Mouse (Mus musculus): ENCODE measurements around the gene Slc38a3. TPM values are rescaled to one million over a fixed set of nuclear protein-coding genes. Genes with fewer than 3 reads are reported as not detected.

The Slc38a3 gene
- polyA plus RNA-seq, 1 experiment from 2014 or later: 15.1 TPM

DNA sequence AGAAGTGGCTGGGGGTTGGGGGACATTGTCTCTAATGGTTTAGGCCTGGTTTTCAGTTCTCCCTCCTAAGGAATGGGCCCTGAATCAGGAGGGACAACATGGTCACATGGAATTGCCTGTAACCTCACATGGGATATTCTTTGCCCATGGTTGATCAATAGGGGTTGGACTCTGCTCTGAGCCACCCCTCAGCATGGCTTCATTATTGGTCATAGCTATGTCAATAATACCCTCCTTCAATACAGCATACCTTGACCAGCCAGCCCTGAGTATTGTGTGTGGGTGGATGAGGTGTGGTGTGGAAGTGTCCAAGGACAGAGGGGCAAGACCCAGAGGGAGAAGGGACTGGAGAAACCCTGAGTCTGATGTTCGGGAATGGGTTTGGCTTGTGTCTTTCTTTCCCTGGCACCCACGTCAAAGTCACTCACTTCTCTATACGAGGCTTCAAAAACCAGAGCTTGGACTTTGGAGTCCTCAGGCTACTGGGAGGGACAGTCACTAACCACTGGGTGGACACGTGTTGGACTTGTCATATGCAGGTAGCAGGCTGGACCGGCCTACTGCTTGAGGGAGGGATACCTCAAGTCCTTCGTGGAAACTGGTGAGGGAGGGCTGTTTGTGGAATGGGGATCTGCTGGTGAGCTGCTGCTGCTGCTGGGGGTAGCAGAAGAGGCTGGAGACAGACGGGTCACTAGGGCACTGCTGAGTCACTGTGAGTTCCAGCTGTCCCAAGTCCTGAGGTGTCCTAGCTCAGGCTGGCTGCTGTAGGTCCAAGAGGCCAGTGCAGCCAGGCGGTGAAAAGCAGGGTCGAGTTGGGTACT lies 5.5 kb upstream of the Slc38a3 start:
- H3K9me3 ChIP-seq (replicated peaks; ENCODE audit: control insufficient read depth, low read length): no peaks in the 10 kb centered on the region
- ATAC-seq (ENCODE audit: insufficient read depth, low FRiP score): no peak; the same call in 1 of the 2 replicates
- no peak overlapping the region for H3K27ac ChIP-seq (ENCODE audit: low read length)
- peaks cover 15% of the 10 kb centered on the region for H3K27me3 ChIP-seq (ENCODE audit: control insufficient read depth, insufficient read depth, low read length)
- H3K9ac ChIP-seq (ENCODE audit: low read length): no peak overlapping the region
- H3K4me1 ChIP-seq (ENCODE audit: control insufficient read depth, insufficient read depth, low read length): 0 out of 2 replicates have a peak, but pooled peaks cover 3% of the 10 kb centered on the region
- H3K36me3 ChIP-seq (ENCODE audit: control insufficient read depth, insufficient read depth, low read length): no peaks in the 10 kb centered on the region
- H3K4me3 ChIP-seq (replicated peaks; ENCODE audit: low read length): no peak overlapping the region
- 66% methylated on average over 9 of the region's 9 CpGs for WGBS
- no peak overlapping the region for H3K4me2 ChIP-seq (ENCODE audit: low read depth, low read length)

DNA sequence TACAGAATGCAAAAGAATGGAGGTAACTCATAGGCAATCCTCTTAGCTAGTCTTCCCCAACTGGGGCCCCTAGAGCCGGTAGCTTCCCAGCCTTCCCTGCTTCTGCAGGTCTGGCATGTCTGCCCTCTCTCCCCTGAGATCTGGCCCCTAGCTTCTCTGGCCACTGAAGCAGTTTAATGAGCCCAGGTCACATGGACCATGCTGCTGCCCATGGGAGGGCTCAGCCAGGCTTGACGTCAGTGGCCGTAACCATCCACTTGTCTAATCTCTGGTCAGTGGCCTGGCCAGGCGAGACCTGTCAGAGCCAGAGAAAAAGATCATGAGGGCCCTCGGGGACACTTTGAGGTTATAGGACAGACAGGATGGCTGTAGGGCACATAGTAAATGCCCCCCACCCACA lies 929 bp upstream of the Slc38a3 start:
- no peak overlapping the region for H3K27ac ChIP-seq (ENCODE audit: low read length)
- no peak overlapping the region for H3K9ac ChIP-seq (ENCODE audit: low read length)
- H3K36me3 ChIP-seq (ENCODE audit: control insufficient read depth, insufficient read depth, low read length): no peaks in the 10 kb centered on the region
- no peak for ATAC-seq (ENCODE audit: insufficient read depth, low FRiP score)
- H3K4me2 ChIP-seq (ENCODE audit: low read depth, low read length): no peak overlapping the region
- no peaks in the 10 kb centered on the region for H3K9me3 ChIP-seq (replicated peaks; ENCODE audit: control insufficient read depth, low read length)
- H3K4me1 ChIP-seq (ENCODE audit: control insufficient read depth, insufficient read depth, low read length): peaks cover 17% of the 10 kb centered on the region
- no peak overlapping the region for H3K4me3 ChIP-seq (replicated peaks; ENCODE audit: low read length)
- whole genome bisulfite sequencing: 70% methylated on average over 5 of the region's 5 CpGs
- H3K27me3 ChIP-seq (ENCODE audit: control insufficient read depth, insufficient read depth, low read length): peaks cover 5% of the 10 kb centered on the region

DNA sequence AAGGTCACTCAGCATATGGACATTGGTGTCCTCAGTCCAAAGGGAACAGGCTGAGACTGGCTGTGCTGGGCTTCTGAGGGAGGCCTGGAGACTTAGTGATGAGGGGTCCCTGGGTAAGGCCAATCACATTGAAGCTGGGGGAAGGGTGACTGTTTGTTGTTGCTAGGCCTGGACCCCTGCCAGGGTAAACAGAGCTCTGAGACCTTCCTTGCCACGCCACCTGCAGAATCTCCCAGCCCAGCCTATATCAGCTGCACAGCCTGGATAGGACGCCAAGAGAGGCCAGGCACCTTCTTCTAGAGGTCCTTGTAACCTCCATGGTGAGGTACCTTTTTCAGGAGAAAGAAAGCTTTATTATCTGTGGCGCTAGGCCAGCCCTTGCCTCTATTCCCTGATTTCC lies 414 bp downstream of the Slc38a3 start:
- no peaks in the 10 kb centered on the region for H3K9me3 ChIP-seq (replicated peaks; ENCODE audit: control insufficient read depth, low read length)
- no peaks in the 10 kb centered on the region for H3K36me3 ChIP-seq (ENCODE audit: control insufficient read depth, insufficient read depth, low read length)
- peaks cover 17% of the 10 kb centered on the region for H3K4me1 ChIP-seq (ENCODE audit: control insufficient read depth, insufficient read depth, low read length)
- 0 out of 2 replicates have a peak overlapping the region, but pooled peaks have one; percentile 26 for H3K27ac ChIP-seq (ENCODE audit: low read length)
- ATAC-seq (ENCODE audit: insufficient read depth, low FRiP score): peak; percentile 28; the same call in 1 of the 2 replicates
- no peak overlapping the region for H3K9ac ChIP-seq (ENCODE audit: low read length)
- H3K4me3 ChIP-seq (replicated peaks; ENCODE audit: low read length): no peak overlapping the region
- H3K27me3 ChIP-seq (ENCODE audit: control insufficient read depth, insufficient read depth, low read length): peaks cover 10% of the 10 kb centered on the region
- no peak overlapping the region for H3K4me2 ChIP-seq (ENCODE audit: low read depth, low read length)
- WGBS: 52% methylated on average over 3 of the region's 3 CpGs

DNA sequence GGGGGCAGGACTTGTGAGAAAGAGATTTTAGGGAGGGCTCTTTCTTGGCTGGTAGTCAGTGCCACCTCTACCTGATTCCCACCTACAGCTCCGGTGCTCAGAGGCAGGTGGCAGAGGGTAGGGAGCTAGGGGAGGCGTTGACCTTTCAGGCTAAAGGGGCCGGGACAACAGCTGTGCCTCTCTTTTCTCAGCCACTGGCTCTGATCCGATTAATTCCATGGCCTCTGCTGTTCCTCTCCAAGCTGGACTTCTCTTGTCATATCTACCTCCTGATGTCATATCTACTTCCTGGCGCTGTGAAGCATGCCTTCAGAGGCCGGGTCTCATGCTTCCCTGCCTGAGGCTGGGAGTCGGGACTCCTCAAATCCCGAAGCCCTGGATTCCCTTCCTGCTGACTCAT lies 1.3 kb downstream of the Slc38a3 start:
- Histone ChIP-seq H3K4me1 (ENCODE audit: control insufficient read depth, insufficient read depth, low read length) (peaks cover 17% of the 10 kb centered on the region), H3K9ac (ENCODE audit: low read length) (0 out of 2 replicates have a peak overlapping the region, but pooled peaks have one; percentile 73), H3K27me3 (ENCODE audit: control insufficient read depth, insufficient read depth, low read length) (peaks cover 10% of the 10 kb centered on the region), H3K27ac (ENCODE audit: low read length) (peak overlapping the region; percentile 26; the same call in 1 of the 2 replicates), H3K9me3 (replicated peaks; ENCODE audit: control insufficient read depth, low read length) (no peaks in the 10 kb centered on the region), H3K4me2 (ENCODE audit: low read depth, low read length) (no peak overlapping the region; the same call in 1 of the 2 replicates), H3K4me3 (replicated peaks; ENCODE audit: low read length) (no peak overlapping the region), H3K36me3 (ENCODE audit: control insufficient read depth, insufficient read depth, low read length) (no peaks in the 10 kb centered on the region)
- no peak for ATAC-seq (ENCODE audit: insufficient read depth, low FRiP score)
- WGBS: 48% methylated on average over 8 of the region's 8 CpGs

DNA sequence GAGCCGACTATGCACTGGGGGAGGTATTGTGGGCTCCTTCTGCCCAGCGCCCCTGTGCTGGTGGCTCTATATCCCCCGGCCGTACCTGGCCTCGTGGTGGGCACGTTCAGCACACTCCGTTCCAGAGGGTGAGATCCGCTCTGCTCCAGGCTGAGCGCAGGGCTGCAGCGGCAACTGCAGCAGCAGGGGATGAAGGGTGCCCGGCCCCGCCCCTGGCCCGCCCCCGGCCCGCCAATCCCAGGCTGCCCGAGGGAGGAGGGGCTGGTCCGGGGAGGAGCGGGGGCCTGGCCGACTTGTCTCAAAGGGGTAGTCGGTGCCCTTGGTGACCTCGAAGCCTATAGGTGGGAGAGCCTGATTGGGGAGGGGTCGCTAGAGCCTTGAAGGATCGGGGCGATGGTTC lies 2.1 kb downstream of the Slc38a3 start:
- no peak overlapping the region for H3K27ac ChIP-seq (ENCODE audit: low read length)

DNA sequence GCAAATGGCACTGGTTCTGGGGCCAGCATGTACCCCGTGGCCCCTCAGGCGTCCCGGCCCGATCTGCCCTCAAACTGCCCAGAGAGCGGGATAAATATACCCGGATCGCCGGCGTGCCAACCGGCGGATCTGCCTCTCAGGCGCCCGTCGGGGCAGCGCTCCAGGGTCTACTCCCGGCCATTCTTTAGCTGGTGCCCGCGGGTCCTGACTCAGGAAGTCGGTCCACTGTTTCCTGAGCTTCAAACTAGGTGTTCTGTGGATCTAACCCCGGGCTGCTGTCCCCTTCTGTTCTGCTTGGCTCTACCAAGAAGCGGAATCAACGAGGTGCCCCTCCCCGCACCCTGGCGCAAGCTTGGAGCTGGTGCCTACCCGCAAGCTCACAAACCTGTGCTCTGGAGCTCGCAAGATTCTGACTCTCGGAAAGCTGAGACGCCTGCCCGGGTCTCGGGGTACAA lies 2.6 kb downstream of the Slc38a3 start:
- ATAC-seq (ENCODE audit: insufficient read depth, low FRiP score): no peak; the same call in 1 of the 2 replicates
- Histone ChIP-seq H3K4me2 (ENCODE audit: low read depth, low read length) (peak overlapping the region; percentile 96), H3K4me3 (replicated peaks; ENCODE audit: low read length) (peak overlapping the region; percentile 51), H3K36me3 (ENCODE audit: control insufficient read depth, insufficient read depth, low read length) (no peaks in the 10 kb centered on the region), H3K27me3 (ENCODE audit: control insufficient read depth, insufficient read depth, low read length) (peaks cover 10% of the 10 kb centered on the region), H3K9me3 (replicated peaks; ENCODE audit: control insufficient read depth, low read length) (no peaks in the 10 kb centered on the region), H3K4me1 (ENCODE audit: control insufficient read depth, insufficient read depth, low read length) (peaks cover 17% of the 10 kb centered on the region), H3K27ac (ENCODE audit: low read length) (no peak overlapping the region), H3K9ac (ENCODE audit: low read length) (peak overlapping the region; percentile 73)
- WGBS: 2% methylated on average over 30 of the region's 30 CpGs

More for the DNA sequence above, 2.1 kb downstream of the Slc38a3 start:
- Histone ChIP-seq H3K4me3 (replicated peaks; ENCODE audit: low read length) (peak overlapping the region; percentile 51), H3K4me2 (ENCODE audit: low read depth, low read length) (peak overlapping the region; percentile 96), H3K9me3 (replicated peaks; ENCODE audit: control insufficient read depth, low read length) (no peaks in the 10 kb centered on the region), H3K4me1 (ENCODE audit: control insufficient read depth, insufficient read depth, low read length) (peaks cover 17% of the 10 kb centered on the region), H3K27me3 (ENCODE audit: control insufficient read depth, insufficient read depth, low read length) (peaks cover 10% of the 10 kb centered on the region), H3K36me3 (ENCODE audit: control insufficient read depth, insufficient read depth, low read length) (no peaks in the 10 kb centered on the region), H3K9ac (ENCODE audit: low read length) (peak overlapping the region; percentile 73)
- WGBS: under 1% methylated on average over 24 of the region's 24 CpGs
- peak; percentile 85 for ATAC-seq (ENCODE audit: insufficient read depth, low FRiP score)

DNA sequence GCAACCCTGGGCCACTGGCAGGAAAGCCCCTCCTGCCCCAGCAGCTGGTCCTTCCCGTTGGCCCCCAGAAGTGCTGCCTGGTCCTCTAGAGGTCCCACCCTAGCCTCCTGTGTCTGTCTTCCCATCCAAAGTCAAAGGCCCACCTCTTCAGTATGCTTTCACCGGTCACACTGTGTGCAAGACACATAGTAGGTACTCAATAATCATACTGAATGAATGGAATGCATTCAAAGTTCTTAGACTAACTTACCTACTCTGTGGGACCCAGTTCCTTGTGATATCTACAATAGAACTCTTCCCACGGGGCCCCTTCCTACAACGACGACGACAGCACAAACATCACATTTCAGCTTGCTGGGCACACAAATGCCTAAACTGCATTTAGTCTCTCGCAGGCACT lies 4.0 kb downstream of the Slc38a3 start:
- H3K36me3 ChIP-seq (ENCODE audit: control insufficient read depth, insufficient read depth, low read length): no peaks in the 10 kb centered on the region
- WGBS: 70% methylated on average over 7 of the region's 7 CpGs
- H3K9ac ChIP-seq (ENCODE audit: low read length): no peak overlapping the region

DNA sequence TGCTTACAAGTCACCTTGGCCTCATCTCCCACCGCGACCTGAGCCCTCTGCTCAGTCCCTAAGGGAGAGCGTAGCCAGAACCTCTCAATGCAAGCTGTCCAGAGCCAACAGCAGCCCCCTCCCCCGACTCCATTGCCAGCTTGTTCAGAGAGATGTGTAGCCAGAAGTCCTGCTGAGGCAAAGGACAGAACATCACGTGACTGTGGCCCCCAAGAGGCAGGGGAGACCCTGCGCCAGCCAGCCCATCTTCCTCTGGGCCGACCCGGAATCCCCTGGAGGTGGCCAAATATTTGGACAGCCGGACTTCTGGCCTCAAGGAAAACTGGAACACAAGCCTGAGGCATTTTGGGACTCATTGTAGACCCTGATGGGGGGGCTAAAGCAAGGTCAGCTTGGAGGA lies 5.8 kb downstream of the Slc38a3 start:
- peaks cover 10% of the 10 kb centered on the region for H3K27me3 ChIP-seq (ENCODE audit: control insufficient read depth, insufficient read depth, low read length)
- no peaks in the 10 kb centered on the region for H3K9me3 ChIP-seq (replicated peaks; ENCODE audit: control insufficient read depth, low read length)
- H3K4me2 ChIP-seq (ENCODE audit: low read depth, low read length): no peak overlapping the region
- no peak for ATAC-seq (ENCODE audit: insufficient read depth, low FRiP score)
- H3K36me3 ChIP-seq (ENCODE audit: control insufficient read depth, insufficient read depth, low read length): no peaks in the 10 kb centered on the region
- WGBS: 61% methylated on average over 9 of the region's 9 CpGs
- no peak overlapping the region for H3K4me3 ChIP-seq (replicated peaks; ENCODE audit: low read length)
- H3K27ac ChIP-seq (ENCODE audit: low read length): no peak overlapping the region
- no peak overlapping the region; the same call in 1 of the 2 replicates for H3K9ac ChIP-seq (ENCODE audit: low read length)
- H3K4me1 ChIP-seq (ENCODE audit: control insufficient read depth, insufficient read depth, low read length): peaks cover 17% of the 10 kb centered on the region

More for the DNA sequence above, 4.0 kb downstream of the Slc38a3 start:
- Histone ChIP-seq H3K4me3 (replicated peaks; ENCODE audit: low read length) (no peak overlapping the region), H3K4me2 (ENCODE audit: low read depth, low read length) (no peak overlapping the region), H3K27me3 (ENCODE audit: control insufficient read depth, insufficient read depth, low read length) (peaks cover 10% of the 10 kb centered on the region), H3K4me1 (ENCODE audit: control insufficient read depth, insufficient read depth, low read length) (peaks cover 17% of the 10 kb centered on the region), H3K9me3 (replicated peaks; ENCODE audit: control insufficient read depth, low read length) (no peaks in the 10 kb centered on the region), H3K27ac (ENCODE audit: low read length) (no peak overlapping the region)
- no peak for ATAC-seq (ENCODE audit: insufficient read depth, low FRiP score)

DNA sequence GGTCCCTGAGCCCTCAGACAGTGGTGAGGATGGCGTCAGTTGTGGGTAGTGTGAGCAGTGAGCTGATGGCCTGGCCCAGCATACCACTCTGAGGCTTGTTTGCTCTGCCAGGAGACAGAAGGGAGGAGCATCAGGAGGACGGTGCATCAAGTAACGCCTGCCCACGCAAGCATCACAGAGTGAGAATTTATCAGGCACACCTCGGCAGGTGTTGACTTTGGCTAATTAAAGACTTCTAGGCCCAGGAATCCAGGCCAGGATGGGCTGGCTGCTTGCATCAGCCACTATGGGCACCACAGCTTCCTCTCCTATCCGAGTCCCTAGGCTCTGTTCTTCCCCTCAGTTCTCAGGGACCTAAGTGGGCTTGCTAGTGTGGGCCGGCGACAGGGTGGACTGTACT lies 7.0 kb downstream of the Slc38a3 start:
- no peak overlapping the region for H3K9ac ChIP-seq (ENCODE audit: low read length)
- H3K36me3 ChIP-seq (ENCODE audit: control insufficient read depth, insufficient read depth, low read length): no peaks in the 10 kb centered on the region
- no peaks in the 10 kb centered on the region for H3K9me3 ChIP-seq (replicated peaks; ENCODE audit: control insufficient read depth, low read length)
- H3K27ac ChIP-seq (ENCODE audit: low read length): no peak overlapping the region
- WGBS: 76% methylated on average over 8 of the region's 8 CpGs
- H3K27me3 ChIP-seq (ENCODE audit: control insufficient read depth, insufficient read depth, low read length): peaks cover 10% of the 10 kb centered on the region
- H3K4me3 ChIP-seq (replicated peaks; ENCODE audit: low read length): no peak overlapping the region
- H3K4me2 ChIP-seq (ENCODE audit: low read depth, low read length): no peak overlapping the region
- no peak for ATAC-seq (ENCODE audit: insufficient read depth, low FRiP score)
- peaks cover 12% of the 10 kb centered on the region for H3K4me1 ChIP-seq (ENCODE audit: control insufficient read depth, insufficient read depth, low read length)
